Mouse (Mus musculus) limb, embryonic 14.5 days (tissue): Measurements from ENCODE around the gene Ccdc58. TPM values are rescaled to one million over a fixed set of nuclear protein-coding genes. Genes with fewer than 3 reads are reported as not detected.
"Not testable (repeated sequence)": the region's sequence is repeated elsewhere in the genome, so short reads cannot be mapped to it uniquely, and the experiment has no call there.

Source experiments
- ATAC-seq: fragments of 200-750 bp; cut with Nextera tagmentation; 2 replicates; pipeline ENCODE4 v1.8.0; 2017; ENCODE audit warnings: low read depth, moderate number of reproducible peaks, moderate TSS enrichment; ENCODE audit not compliant: low FRiP score
- DNase-seq: peaks from one replicate; pipeline ENCODE4 v3.0.0-alpha.2; 2015; ENCODE audit warnings: low spot score
- H3K27ac ChIP-seq: fragments of 300-500 bp; sonication (generic); replicated peaks from 2 replicates; pipeline ENCODE4 v1.5.1; 2014; ENCODE audit warnings: low read depth, mild to moderate bottlenecking, low read length, moderate library complexity, mixed read lengths
- H3K27me3 ChIP-seq: fragments of 300-500 bp; sonication (generic); 2 replicates; pipeline ENCODE4 v1.6.1; 2014; ENCODE audit warnings: low read length, mixed read lengths; ENCODE audit not compliant: control insufficient read depth, insufficient read depth
- H3K36me3 ChIP-seq: fragments of 300-500 bp; sonication (generic); 2 replicates; pipeline ENCODE4 v1.6.1; 2014; ENCODE audit warnings: mild to moderate bottlenecking, low read length, moderate library complexity, mixed read lengths; ENCODE audit not compliant: control insufficient read depth, insufficient read depth
- H3K4me1 ChIP-seq: fragments of 300-500 bp; sonication (generic); 2 replicates; pipeline ENCODE4 v1.6.1; 2014; ENCODE audit warnings: antibody characterized with exemption, low read length, mixed read lengths; ENCODE audit not compliant: control insufficient read depth, insufficient read depth
- H3K4me2 ChIP-seq: fragments of 300-500 bp; sonication (generic); replicated peaks from 2 replicates; pipeline ENCODE4 v1.6.1; 2014; ENCODE audit warnings: low read depth, mild to moderate bottlenecking, low read length, moderate library complexity; ENCODE audit not compliant: severe bottlenecking
- H3K4me3 ChIP-seq: fragments of 300-500 bp; sonication (generic); replicated peaks from 2 replicates; pipeline ENCODE4 v1.5.1; 2014; ENCODE audit warnings: low read length
- H3K9ac ChIP-seq: fragments of 300-500 bp; sonication (generic); 2 replicates; pipeline ENCODE4 v1.6.1; 2014; ENCODE audit warnings: mild to moderate bottlenecking, low read depth, low read length, moderate library complexity; ENCODE audit not compliant: severe bottlenecking
- H3K9me3 ChIP-seq: fragments of 300-500 bp; sonication (generic); 2 replicates; pipeline ENCODE4 v1.6.1; 2016; ENCODE audit warnings: low read length; ENCODE audit not compliant: control insufficient read depth
- POLR2A ChIP-seq: fragments of 200-500 bp; IDR thresholded peaks from 2 replicates; pipeline ENCODE4 v1.8.0; 2012; ENCODE audit warnings: inconsistent platforms, mild to moderate bottlenecking, moderate library complexity, borderline replicate concordance; ENCODE audit not compliant: insufficient read depth, insufficient read length; ENCODE audit errors: extremely low read depth
- WGBS: fragments of 180-500 bp; shearing (Covaris S2); extraction: QIAGEN DNeasy Blood & Tissue Kit; methylation state at CpG from one replicate; pipeline ENCODE4 v1.1.7; 2014; 5-methylcytosine and 5-hydroxymethylcytosine counted together
- polyA plus RNA-seq, 2 experiments: library from polyadenylated mRNA; depleted of rRNA in 1 of 2; stranded (reverse) in 1 of 2; unstranded in 1 of 2; fragments of >200 nt; fragmentation: Nextera tagmentation in 1 of 2; extraction: Ambion mirVana in 1 of 2; gene quantifications; 2 replicates each; pipeline versions ENCODE4 v1.2.1 to v1.2.3; 2012 to 2014

Ccdc58 gene
- polyA plus RNA-seq, 2 experiments: 56.2 to 70.2 TPM

GRCm38 (mm10) chr16:36056416-36056815 is 15.1 kb upstream of the Ccdc58 start:
- 84% methylated on average over 11 of the region's 11 CpGs for WGBS
- DNase-seq (no peak), ATAC-seq (no peak)
- H3K27me3 ChIP-seq: no peaks in the 10 kb centered on the region
- no peak overlapping the region for H3K27ac ChIP-seq
- no peaks in the 10 kb centered on the region for H3K4me1 ChIP-seq
- TF ChIP-seq POLR2A: no peak
- H3K4me2 ChIP-seq: no peak overlapping the region
- H3K4me3 ChIP-seq: no peak overlapping the region
- no peaks in the 10 kb centered on the region for H3K9me3 ChIP-seq
- peaks cover 23% of the 10 kb centered on the region for H3K36me3 ChIP-seq
- H3K9ac ChIP-seq: no peak overlapping the region

- no peak for TF ChIP-seq POLR2A
- H3K36me3 ChIP-seq: peaks cover 11% of the 10 kb centered on the region; the same call in 1 of the 2 replicates
- no peaks in the 10 kb centered on the region for H3K4me1 ChIP-seq
- H3K27ac ChIP-seq: no peak overlapping the region
- WGBS: 82% methylated on average over 8 of the region's 8 CpGs
- no peaks in the 10 kb centered on the region for H3K27me3 ChIP-seq
- H3K4me3 ChIP-seq: no peak overlapping the region
- DNase-seq: no peak
- no peak overlapping the region for H3K4me2 ChIP-seq
- H3K9ac ChIP-seq: no peak overlapping the region
- ATAC-seq: no peak
- no peaks in the 10 kb centered on the region for H3K9me3 ChIP-seq
Observed at GRCm38 (mm10) chr16:36057933-36058475, 13.5 kb upstream of the Ccdc58 start.

GRCm38 (mm10) chr16:36062534-36062933 is 9.0 kb upstream of the Ccdc58 start:
- H3K4me2 ChIP-seq, H3K27ac ChIP-seq, H3K4me3 ChIP-seq, H3K36me3 ChIP-seq, H3K4me1 ChIP-seq, H3K9me3 ChIP-seq, H3K27me3 ChIP-seq, ATAC-seq, H3K9ac ChIP-seq, DNase-seq: not testable (repeated sequence)
- whole genome bisulfite sequencing: 76% methylated on average over 1 of the region's 1 CpGs

- Histone ChIP-seq H3K27ac (no peak overlapping the region), H3K4me1 (peaks cover 9% of the 10 kb centered on the region), H3K27me3 (no peaks in the 10 kb centered on the region), H3K9ac (no peak overlapping the region), H3K36me3 (no peaks in the 10 kb centered on the region), H3K4me3 (no peak overlapping the region), H3K4me2 (no peak overlapping the region), H3K9me3 (no peaks in the 10 kb centered on the region)
- TF ChIP-seq POLR2A: no peak
- WGBS: 63% methylated on average over 2 of the region's 2 CpGs
- DNase-seq: no peak
- no peak for ATAC-seq
Observed at GRCm38 (mm10) chr16:36063315-36063714, 8.2 kb upstream of the Ccdc58 start.

GRCm38 (mm10) chr16:36064904-36065303 is 6.6 kb upstream of the Ccdc58 start:
- H3K36me3 ChIP-seq: 0 out of 2 replicates have a peak, but pooled peaks cover 5% of the 10 kb centered on the region
- WGBS: 82% methylated on average over 5 of the region's 5 CpGs
- H3K27me3 ChIP-seq: no peaks in the 10 kb centered on the region
- H3K4me1 ChIP-seq: peaks cover 23% of the 10 kb centered on the region
- TF ChIP-seq POLR2A: no peak
- no peak overlapping the region for H3K27ac ChIP-seq
- no peak overlapping the region for H3K4me3 ChIP-seq
- DNase-seq: no peak
- no peaks in the 10 kb centered on the region for H3K9me3 ChIP-seq
- no peak for ATAC-seq
- H3K4me2 ChIP-seq: no peak overlapping the region
- H3K9ac ChIP-seq: no peak overlapping the region

GRCm38 (mm10) chr16:36067694-36068093 is 3.8 kb upstream of the Ccdc58 start:
- no peak overlapping the region for H3K4me3 ChIP-seq
- H3K4me1 ChIP-seq: peaks cover 27% of the 10 kb centered on the region
- no peaks in the 10 kb centered on the region for H3K27me3 ChIP-seq
- no peak overlapping the region for H3K27ac ChIP-seq
- DNase-seq (no peak), ATAC-seq (no peak)
- H3K9me3 ChIP-seq: no peaks in the 10 kb centered on the region
- H3K4me2 ChIP-seq: no peak overlapping the region
- H3K9ac ChIP-seq: no peak overlapping the region
- 0 out of 2 replicates have a peak, but pooled peaks cover 5% of the 10 kb centered on the region for H3K36me3 ChIP-seq
- no peak for TF ChIP-seq POLR2A
- 40% methylated on average over 2 of the region's 2 CpGs for WGBS
